Mouse (Mus musculus) erythroblast, embryonic 14.5 days (primary cell): ENCODE measurements around the gene Sh3rf3.

ENCODE experiments used
- GATA1 ChIP-seq: IDR thresholded peaks from 2 replicates; pipeline ENCODE4 v1.6.1; 2012; ENCODE audit warnings: low read length, inconsistent platforms, mixed read lengths
- TAL1 ChIP-seq: IDR thresholded peaks from 3 replicates; pipeline ENCODE4 v1.6.1; 2012; ENCODE audit warnings: low read length, inconsistent platforms, mixed read lengths

DNA sequence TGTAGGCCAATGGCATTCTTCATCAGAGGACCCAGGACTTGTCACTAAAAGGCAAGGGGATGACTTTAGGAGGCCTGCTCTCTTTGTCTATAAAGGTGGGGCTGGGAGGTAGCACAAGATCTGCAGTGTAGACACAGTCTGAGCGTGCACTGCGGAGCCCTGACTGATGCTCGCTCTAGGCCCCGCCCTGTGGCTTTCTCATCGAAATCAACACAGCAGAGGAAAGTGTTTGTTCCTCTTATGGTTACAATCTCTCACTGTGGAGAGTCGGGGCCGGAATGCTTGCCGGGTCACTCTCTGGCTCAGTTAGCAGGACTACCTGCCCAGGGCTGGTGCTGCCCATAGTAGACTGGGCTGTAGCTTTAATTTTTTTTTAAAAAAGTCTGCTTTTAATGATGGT lies 299.6 kb downstream of the Sh3rf3 start:
- no peak for TF ChIP-seq GATA1
- TF ChIP-seq TAL1 = no peak
